Mouse (Mus musculus): ENCODE results near the gene Fabp3.

The Fabp3 gene

DNA sequence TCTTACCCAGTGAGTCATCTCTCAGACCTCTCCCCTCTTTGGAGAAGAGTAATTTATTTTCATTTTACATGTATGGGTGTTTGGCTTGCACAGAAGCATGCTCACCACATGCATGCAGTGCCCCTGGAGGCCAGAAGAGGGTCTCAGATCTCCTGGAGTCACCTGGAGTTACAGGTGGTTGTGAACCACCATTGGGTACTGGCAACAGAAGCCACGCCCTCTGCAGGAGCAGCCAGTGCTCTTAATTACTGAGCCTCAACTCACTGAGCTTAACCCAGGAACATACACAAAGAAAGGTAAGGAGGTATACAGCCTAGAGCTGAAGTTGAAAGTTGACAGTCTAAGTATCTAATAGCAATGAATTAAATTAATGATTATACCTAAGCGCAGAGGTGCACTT is 17.1 kb downstream of the Fabp3 start:
- DNase-seq (ENCODE audit: low read depth, low spot score), result peak; percentile 70

DNA sequence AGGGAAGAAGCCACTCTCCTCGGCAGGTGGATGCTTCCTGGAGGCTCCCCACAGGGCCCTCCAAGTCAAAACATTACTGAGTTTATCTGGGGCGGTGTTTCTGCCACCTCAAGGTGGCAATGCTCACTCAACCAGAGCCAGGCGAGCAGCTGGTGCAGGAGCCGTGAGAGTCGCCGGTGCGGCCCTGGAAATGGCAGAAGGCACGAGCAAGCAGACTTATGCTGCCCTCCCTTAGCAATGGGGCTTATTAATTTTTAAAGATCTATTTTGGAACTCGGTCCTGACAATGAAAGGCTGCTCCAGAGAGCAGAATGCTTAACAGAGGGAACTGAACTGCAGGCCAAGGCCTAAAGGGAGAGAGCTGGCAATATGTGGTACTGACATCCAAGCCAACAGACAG is 19.0 kb downstream of the Fabp3 start:
- no peak for DNase-seq (ENCODE audit: low read depth, low spot score)

DNA sequence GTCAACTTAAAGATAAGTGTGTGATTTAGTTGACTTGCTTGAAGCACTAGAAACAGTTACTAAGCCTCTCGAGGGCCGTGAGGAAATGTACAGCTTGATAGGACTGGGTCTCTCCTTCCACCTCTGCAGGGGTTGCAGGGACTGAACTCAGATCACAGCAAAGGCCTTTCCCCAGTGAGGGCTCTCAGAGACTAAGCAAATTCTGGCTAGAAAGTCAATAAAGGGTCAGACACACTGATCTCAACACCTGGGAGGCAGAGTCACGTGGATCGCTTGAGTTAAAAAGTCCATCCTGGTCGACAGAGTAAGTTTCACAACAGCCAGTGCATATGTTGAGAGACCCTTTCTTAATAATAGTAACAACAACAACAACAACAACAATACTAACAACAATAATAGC is 27.5 kb downstream of the Fabp3 start:
- DNase-seq (ENCODE audit: low read depth, low spot score), result no peak

GRCm38 (mm10) chr4:130341691-130342090 is 33.3 kb downstream of the Fabp3 start:
- peak; percentile 74 for DNase-seq (ENCODE audit: low read depth, low spot score)

DNA sequence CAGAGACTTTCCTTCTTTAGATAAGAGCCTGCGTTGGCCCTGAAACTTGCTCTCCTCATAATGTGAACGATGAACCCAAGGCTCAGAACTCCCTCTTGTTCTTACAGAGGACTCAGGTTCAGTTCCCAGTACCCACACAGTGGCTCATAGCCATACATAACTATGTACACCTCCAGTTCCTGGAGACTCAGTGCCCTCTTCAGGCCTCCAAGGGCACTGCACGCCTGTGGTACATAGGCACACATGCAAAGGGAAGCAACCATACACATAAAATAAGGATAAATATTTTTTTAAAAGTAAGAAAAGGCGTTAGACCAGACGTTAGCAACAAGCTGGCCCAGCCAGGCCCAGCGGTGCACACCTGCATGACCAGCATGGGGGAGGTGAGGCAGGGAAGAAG is 41.3 kb downstream of the Fabp3 start:
- DNase-seq (ENCODE audit: low read depth, low spot score), result peak; percentile 57

DNA sequence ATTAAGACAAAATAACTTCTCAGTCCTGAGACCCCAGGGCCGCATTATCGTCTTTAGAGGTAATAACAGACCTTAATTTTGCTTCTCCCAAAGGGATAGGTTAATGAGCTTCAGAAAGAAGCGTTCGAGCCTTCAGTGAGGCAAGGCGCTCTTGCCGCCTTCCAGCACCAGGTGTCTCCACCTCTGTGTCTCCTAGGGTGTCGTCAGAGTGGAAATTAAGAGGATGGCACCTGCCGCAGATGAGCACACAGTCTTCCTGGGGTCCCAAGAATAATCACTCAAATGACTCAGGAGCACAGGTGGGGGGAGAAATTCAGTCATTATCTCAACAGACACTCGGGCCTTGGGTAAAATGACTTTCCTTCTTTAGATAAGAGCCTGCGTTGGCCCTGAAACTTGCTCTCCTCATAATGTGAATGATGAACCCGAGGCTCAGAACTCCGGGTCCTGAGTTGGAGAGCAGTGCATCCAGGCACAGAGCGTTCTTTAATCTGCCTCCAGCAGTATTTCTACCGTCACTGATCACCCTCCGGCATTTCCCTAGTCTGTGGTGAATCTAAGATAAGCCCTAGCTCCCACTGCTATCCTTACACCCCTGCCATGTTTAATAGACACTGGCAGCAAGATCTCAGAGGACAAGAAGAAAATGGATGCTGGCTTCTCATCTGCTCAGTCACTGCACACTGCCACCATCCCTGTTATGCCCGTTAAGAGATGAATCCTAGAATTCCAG is 42.5 kb downstream of the Fabp3 start:
- DNase-seq (ENCODE audit: low read depth, low spot score), result no peak

GRCm38 (mm10) chr4:130352588-130352987 is 44.2 kb downstream of the Fabp3 start:
- DNase-seq (ENCODE audit: low read depth, low spot score), result no peak

GRCm38 (mm10) chr4:130357946-130358345 is 49.6 kb downstream of the Fabp3 start:
- DNase-seq (ENCODE audit: low read depth, low spot score), result peak; percentile 93

GRCm38 (mm10) chr4:130359486-130360237 is 51.3 kb downstream of the Fabp3 start, which contains the start of the genes Zcchc17 and Snrnp40:
Gene Zcchc17, minus strand, starts transcription at chr4:130359943.
Gene Snrnp40, plus strand, starts transcription at chr4:130360132.
- peak; percentile 100 for DNase-seq (ENCODE audit: low read depth, low spot score)

DNA sequence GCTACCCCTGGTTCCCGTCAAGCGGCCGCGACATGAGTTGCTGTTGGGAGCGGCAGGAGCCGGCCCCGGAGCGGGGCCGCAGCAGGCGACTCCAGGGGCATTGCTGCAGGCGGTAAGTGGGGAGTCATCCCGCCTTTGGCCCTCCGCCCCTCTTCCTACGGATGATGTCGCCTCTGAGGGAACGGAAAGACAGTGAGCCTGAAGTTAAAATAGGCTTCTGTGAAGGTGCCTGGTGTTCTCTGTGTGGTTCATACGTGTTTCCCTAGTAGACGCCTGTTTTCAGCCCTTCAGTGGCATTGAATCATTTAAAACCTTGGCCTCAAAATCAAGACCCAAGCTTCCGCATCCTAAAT is 51.8 kb downstream of the Fabp3 start:
- no peak for DNase-seq (ENCODE audit: low read depth, low spot score)
